Mouse (Mus musculus): ENCODE data around the gene Adgrf5.
"Not testable (repeated sequence)": the region's sequence is repeated elsewhere in the genome, so short reads cannot be mapped to it uniquely, and the experiment has no call there.

The Adgrf5 gene

GRCm38 (mm10) chr17:43460245-43461181 is 100.3 kb downstream of the Adgrf5 start:
- peak; percentile 29 for DNase-seq (ENCODE audit: low spot score)

GRCm38 (mm10) chr17:43470039-43470438 is 109.8 kb downstream of the Adgrf5 start:
- no peak for DNase-seq (ENCODE audit: low spot score)

GRCm38 (mm10) chr17:43472558-43472957 is 112.3 kb downstream of the Adgrf5 start:
- peak; percentile 11 for DNase-seq (ENCODE audit: low spot score)

- no peak for DNase-seq (ENCODE audit: low spot score)
Measured at GRCm38 (mm10) chr17:43474775-43475174, 114.5 kb downstream of the Adgrf5 start.

GRCm38 (mm10) chr17:43477621-43478020 is 117.4 kb downstream of the Adgrf5 start:
- DNase-seq (ENCODE audit: low spot score), result no peak

- DNase-seq (ENCODE audit: low spot score), result no peak
Measured at GRCm38 (mm10) chr17:43485982-43486381, 125.7 kb downstream of the Adgrf5 start.

GRCm38 (mm10) chr17:43488439-43489151 is 128.3 kb downstream of the Adgrf5 start:
- no peak for DNase-seq (ENCODE audit: low spot score)

- not testable (repeated sequence) for DNase-seq (ENCODE audit: low spot score)
Measured at GRCm38 (mm10) chr17:43490371-43490770, 130.1 kb downstream of the Adgrf5 start.

GRCm38 (mm10) chr17:43495502-43495901 is 135.3 kb downstream of the Adgrf5 start:
- DNase-seq (ENCODE audit: low spot score), result no peak

- DNase-seq (ENCODE audit: low spot score), result no peak
Measured at GRCm38 (mm10) chr17:43497521-43497920, 137.3 kb downstream of the Adgrf5 start.

GRCm38 (mm10) chr17:43500513-43500912 is 140.3 kb downstream of the Adgrf5 start:
- no peak for DNase-seq (ENCODE audit: low spot score)

GRCm38 (mm10) chr17:43501223-43501622 is 141.0 kb downstream of the Adgrf5 start:
- DNase-seq (ENCODE audit: low spot score), result no peak

GRCm38 (mm10) chr17:43501631-43502030 is 141.4 kb downstream of the Adgrf5 start:
- DNase-seq (ENCODE audit: low spot score), result no peak

GRCm38 (mm10) chr17:43502592-43502991 is 142.3 kb downstream of the Adgrf5 start, which contains the start of gene Mep1a:
Gene Mep1a, minus strand, starts transcription at chr17:43502812.
- DNase-seq (ENCODE audit: low spot score), result no peak

- no peak for DNase-seq (ENCODE audit: low spot score)
Measured at GRCm38 (mm10) chr17:43503861-43504593, 143.8 kb downstream of the Adgrf5 start.

GRCm38 (mm10) chr17:43504594-43504934 is 144.3 kb downstream of the Adgrf5 start:
- no peak for DNase-seq (ENCODE audit: low spot score)

All from c-Kit-positive CD71-positive TER-119-positive erythroid progenitor cells, embryonic 14.5 days (primary cell).